Mouse (Mus musculus) testis, adult 2 months (tissue): ENCODE measurements at regions not wholly inside any gene's neighbourhood (a gene's known extent, or its start where the extent isn't known, plus 50 kb on each side); places are given as distances from the start of the nearest gene placed in this dataset.

Experiments
- CTCF ChIP-seq: fragments of 200-500 bp; IDR thresholded peaks from 2 replicates; pipeline ENCODE4 v1.5.1; 2012; ENCODE audit warnings: low read depth, mild to moderate bottlenecking, inconsistent platforms, low read length, moderate library complexity; ENCODE audit not compliant: control insufficient read depth, insufficient read depth, insufficient replicate concordance
- POLR2A ChIP-seq: fragments of 200-500 bp; IDR thresholded peaks from 2 replicates; pipeline ENCODE4 v1.6.1; 2012; ENCODE audit warnings: low read depth, mild to moderate bottlenecking, inconsistent platforms, low read length, moderate library complexity; ENCODE audit not compliant: control insufficient read depth

DNA sequence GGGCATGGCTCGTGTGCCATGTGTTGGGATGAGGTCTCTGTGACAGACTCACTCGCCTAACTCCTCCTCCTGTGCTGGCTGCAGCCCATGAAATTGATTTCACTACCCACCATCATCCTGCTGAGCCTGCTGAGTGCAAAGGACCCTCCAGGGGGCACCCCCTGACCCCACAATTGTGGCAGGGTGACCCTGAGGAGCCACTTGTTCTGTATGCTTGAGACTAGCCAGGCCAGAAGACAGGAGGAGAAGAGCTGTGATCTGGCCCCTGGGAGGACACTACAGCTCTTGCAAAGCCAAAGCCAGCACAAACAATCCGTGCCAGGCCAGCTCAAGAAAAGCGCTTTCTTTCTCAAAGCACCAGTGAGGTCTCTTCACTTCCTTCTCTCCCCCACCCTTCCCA lies 104.7 kb upstream of the Lemd2 start:
- TF ChIP-seq POLR2A (0 out of 2 replicates have a peak, but pooled peaks have one; percentile 12), CTCF (no peak)
